Mouse (Mus musculus) monocyte, adult 5-6 weeks (primary cell): ENCODE measurements around the gene Pagr1a. TPM values are rescaled to one million over a fixed set of nuclear protein-coding genes. Genes with fewer than 3 reads are reported as not detected.
A peak's percentile ranks its signal among the peaks of the same experiment; 100 is the strongest.

Source experiments
- ATAC-seq: fragments of 153-309, 156-312 bp; replicated peaks from 2 replicates; pipeline ENCODE4 v1.8.0; 2017; ENCODE audit warnings: mild to moderate bottlenecking; ENCODE audit not compliant: low TSS enrichment, insufficient number of reproducible peaks, severe bottlenecking, poor library complexity, low FRiP score
- total RNA-seq: library from RNA; stranded (forward); fragments of 200-1000, 200-491, 200-594 nt; gene quantifications from 3 replicates; pipeline ENCODE4 v1.2.3, GENCODE M21; 2017

The Pagr1a gene
- total RNA-seq, 1 experiment from 2014 or later: 3.8 TPM

- ATAC-seq: no peak
Observed at GRCm38 (mm10) chr7:127021563-127022527, 4.7 kb upstream of the Pagr1a start.

DNA sequence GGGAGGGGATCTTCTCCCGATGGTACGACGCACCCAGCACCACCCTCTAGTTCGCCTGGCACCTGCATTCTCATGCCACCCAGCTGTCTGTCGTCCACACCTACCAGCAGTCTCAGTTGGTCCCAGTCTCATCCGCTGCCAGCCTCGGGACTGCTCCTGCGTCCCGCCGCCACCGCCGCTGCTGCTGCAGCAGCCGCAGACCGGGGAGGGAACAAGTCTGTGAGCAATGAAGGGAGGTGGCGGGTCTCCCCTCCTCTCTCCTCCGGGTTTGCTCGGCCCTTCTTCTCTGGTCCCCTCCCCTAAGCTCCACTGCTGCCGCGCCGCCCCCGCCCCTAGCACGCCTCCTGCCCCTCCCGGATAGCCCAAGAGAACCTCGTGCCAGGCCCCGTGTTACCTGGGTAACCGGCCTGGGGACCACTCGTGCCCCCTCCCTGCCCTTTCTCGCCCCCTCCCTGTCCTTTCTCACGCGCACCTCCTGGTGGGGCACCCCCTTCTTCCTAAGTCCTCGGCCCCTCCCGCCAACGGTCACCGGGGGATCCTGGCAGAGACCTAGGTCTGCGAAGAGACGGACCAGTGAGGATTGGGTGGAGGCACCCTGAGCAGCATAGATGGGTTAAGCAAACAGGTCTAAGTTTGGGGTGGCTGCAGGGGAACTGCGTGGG lies 3.9 kb upstream of the Pagr1a start, which contains the start of the genes Gm42742 and Prrt2:
TSS of gene Gm42742 (minus strand) at position 197 of the 662 bp plus-strand sequence.
TSS of gene Prrt2 (minus strand) at position 311 of the 662 bp plus-strand sequence.
- no peak for ATAC-seq

DNA sequence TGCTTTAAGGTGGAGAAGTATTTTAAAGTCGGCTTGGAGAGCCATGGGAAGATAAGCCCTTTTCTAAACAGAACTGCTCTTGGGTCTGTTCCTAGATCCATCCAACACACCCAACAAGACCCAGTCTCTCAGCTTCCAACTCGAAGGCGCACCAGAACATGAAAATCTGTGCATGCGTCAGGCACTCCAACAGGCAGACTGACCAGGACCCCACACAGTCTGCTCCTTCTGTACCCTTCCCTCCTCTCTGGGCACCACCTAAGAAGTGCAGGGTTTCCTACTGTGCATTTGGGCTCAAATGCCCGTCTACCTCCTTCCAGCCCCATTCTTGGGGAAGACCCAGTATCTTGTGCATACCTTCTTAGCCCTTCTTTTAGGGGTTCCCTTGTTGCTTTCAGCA lies 3.3 kb upstream of the Pagr1a start:
- ATAC-seq: no peak

DNA sequence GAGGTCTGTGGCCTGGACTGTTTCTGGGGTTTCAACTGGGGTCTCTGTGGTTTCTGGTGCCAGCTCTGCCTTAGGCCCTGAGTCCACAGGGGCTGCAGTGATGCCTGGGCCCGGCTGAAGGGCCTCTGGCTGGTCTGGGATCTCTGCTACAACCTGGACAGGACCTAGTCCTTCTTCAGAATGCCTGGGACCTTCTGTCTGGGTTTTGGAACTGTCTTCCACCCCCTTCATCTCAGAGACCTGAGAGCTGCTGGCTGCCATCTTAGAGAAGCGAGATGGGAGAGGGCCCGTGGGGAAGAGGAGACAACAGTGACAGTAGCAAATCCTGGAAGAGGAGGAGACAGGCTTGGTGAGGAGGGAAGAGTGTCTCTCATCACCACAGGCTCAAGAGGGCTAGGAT lies 2.9 kb upstream of the Pagr1a start:
- ATAC-seq: no peak

DNA sequence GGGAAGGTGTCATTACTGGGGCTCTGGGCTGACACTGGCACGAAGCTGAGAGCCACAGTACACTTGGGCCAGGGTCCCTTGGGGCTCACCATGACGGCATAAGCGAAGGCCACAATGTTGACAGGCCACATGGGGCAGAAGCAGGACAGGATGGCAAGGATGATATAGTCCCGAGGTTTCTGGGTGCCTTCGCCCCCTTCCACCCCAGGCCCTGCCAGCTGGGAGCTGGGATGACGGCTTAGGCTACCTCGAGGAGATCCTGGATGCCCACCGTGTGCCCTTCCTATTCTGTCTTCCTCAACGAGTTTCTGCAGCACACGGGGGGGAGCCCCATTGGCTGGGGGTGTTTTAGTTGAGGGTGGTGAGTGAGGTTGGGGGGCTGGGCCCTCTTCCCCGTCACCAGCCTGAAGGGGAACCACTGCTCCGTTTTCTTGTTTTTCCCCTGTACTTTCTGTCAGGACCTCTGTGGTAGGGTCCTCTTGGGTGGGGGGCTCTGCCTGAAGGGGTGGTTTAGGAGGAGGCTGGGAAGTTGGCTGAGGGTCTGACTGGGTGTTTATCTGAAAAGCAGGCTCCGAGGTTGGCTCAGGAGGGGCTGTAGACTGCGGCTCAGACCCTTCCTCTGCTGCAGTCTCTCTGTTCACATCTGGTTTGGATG lies 2.3 kb upstream of the Pagr1a start:
- no peak for ATAC-seq

- ATAC-seq: no peak
Observed at GRCm38 (mm10) chr7:127018416-127019305, 1.5 kb upstream of the Pagr1a start.

DNA sequence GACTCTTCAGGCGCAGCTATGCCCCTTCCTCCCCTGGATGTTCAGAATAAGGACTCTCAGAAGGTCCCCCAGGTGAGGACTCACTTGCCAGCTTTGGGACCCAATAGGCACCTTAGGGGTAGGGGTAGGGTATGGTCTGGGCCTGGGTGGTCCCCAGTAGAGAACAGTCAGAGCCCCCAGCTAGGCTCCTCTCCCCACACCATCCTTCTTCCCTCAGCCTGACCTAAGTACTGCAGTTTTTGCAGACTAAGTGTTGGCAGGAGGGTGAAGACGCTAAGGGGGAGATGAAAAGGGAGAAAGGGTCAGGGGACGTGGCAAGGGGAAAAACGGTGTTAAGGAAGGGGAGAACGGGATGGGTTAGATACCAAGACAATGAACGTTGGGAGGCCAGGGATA lies 796 bp upstream of the Pagr1a start:
- ATAC-seq: no peak

DNA sequence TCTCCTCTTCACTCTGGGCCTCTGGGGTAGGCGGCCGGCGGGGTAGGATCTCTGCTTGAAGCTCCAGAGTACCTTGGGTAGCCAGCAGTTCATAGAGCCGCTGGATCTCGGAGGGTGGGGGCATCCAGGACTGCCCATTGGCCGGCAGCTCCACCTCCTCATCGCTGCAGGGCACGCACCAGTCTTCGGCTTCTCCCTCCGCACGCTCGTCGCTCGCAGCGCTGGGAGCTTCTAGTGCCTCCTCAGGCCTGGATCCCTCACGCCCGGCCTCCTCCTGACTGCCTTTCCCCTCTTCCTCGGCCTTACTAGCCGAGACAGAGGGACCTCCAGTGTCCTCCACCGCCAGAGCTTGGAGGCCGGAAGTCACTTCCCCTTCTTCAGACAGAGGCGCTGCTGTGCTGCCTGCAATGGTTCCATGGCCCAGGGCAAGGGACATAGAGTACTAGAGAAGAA lies 640 bp downstream of the Pagr1a start:
- peak; percentile 29 for ATAC-seq

- no peak for ATAC-seq
Observed at GRCm38 (mm10) chr7:127016481-127016485, 869 bp downstream of the Pagr1a start, which contains the start of gene Pagr1b. Gene Pagr1b (minus strand): TSS chr7:127016484.

GRCm38 (mm10) chr7:127016081-127016480 lies 1.1 kb downstream of the Pagr1a start:
- ATAC-seq: peak; percentile 43

GRCm38 (mm10) chr7:127014993-127015392 lies 2.2 kb downstream of the Pagr1a start:
- no peak for ATAC-seq

DNA sequence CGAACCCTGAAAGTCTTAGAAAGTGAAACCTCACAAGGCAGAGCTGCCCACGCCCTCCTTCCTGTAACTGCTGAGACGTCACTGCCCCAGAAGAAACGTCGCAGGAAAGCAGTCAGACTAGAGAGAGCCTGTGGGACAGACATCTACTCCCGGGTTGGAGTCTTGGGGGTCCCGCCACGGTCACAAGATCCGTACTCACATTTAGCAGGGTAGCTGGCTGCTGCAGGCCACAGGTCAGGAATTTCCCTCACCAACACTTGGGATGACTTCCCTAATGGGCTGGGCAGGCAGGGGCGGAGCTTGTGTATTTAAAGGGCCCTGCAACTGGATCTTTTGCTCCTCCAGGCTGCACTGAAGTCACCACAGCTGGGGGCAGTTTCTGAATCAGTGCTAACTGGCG lies 2.8 kb downstream of the Pagr1a start, which contains the start of gene Mvp:
TSS of gene Mvp (minus strand) at position 302 of the 400 bp plus-strand sequence.
- peak; percentile 42 for ATAC-seq

DNA sequence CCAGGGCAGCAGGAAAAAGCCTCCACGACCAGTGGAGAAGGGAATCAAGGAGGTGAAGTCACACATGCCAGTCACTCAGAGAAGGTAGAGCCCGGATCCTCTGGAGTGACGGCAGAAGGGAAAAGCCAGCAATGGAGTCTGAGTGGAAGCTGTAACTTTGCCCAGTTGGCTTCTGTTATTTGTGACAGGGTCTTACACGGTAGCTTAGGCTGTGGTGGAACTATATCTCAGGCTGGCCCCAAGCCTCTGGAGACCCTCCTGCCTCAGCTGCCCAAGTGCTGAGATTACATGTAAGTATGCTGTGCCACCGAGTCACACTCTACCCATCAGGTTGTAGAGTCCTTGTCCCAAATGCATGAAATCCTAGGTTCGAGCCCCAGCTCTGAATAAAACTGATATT lies 3.8 kb downstream of the Pagr1a start:
- ATAC-seq: no peak

DNA sequence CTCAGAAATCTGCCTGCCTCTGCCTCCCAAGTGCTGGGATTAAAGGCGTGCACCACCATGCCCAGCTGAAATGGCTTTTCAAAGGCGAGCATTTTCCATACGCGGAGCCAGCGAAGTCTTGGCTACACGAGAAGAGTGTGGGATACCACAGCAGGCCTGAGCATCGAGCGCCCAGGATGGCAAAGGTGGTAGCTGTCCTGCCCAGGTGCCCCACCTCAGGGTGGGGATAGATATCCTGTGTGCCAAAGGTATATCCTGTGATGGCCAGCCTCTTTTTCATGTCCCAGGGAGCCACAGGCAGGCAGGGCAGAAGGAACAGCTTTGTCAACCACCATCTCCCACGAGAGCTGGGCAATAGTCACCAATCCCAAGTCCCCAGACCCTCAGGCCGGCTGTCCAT lies 4.3 kb downstream of the Pagr1a start:
- no peak for ATAC-seq

DNA sequence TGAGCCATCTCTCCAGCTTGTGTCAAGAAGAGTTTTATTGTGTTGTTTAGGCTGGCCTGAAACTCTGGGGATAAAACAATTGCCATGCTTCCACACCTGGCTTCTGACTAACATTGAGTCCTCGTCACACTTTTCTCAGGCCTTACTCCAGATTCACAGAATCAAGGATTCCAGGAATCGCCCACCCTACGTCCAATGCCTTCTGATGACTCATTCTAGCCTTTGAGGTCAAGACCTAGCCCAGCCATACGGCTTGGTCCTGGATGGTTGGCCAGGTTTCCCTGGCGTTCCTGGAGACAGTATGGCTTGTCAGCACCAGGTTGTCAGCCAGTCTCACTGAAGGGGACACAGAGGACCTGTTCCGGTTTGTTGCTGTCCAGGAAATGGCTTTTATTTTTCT lies 4.8 kb downstream of the Pagr1a start:
- ATAC-seq: no peak

DNA sequence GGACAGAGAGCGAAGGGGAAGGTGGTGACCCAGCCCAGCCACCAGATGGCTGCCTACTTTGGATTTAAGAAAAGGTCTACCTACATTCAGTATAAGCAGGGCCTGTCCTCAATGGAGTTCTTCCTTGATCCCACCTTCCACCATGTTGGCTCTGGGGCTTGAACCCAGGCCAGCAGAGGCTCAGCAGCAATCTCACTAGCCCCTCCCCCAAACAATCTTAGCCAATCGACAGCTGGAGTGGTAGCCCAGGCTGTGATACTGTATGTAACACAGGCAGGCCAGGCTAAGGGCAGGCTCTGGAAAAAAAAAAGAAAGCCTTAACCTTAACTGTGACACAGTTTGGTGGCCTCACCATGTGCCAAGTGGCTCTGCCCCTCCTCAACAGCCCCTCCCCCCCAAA lies 5.4 kb downstream of the Pagr1a start:
- ATAC-seq: no peak

DNA sequence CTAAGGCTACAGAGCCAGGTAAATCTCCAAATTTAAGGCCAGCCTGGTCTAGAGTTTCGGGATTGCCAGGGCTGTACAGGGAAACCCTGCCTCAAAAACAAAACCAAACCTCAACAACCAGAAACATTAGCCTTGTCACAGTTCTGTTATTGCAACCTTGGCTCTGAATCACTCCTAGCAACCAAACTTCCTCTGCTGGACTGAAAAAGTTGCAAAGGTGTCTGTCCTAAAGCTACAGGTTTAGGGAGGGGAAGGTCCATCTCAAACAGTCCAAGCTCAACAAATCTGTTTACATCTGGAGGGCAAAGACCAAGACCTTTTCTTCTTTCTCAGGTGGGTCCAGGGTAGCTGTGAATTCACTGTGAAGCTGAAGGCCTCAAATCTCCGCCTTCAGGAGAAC lies 6.1 kb downstream of the Pagr1a start:
- no peak for ATAC-seq

GRCm38 (mm10) chr7:127009307-127010085 lies 7.7 kb downstream of the Pagr1a start:
- ATAC-seq: no peak
